Mouse (Mus musculus) intestine, embryonic 14.5 days (tissue): Measurements from ENCODE around the gene Ankrd24. TPM values are rescaled to one million over a fixed set of nuclear protein-coding genes. Genes with fewer than 3 reads are reported as not detected.

Experiments used
- ATAC-seq: fragments of 200-750 bp; cut with Nextera tagmentation; replicated peaks from 2 replicates; pipeline ENCODE4 v1.8.0; 2017; ENCODE audit warnings: low read depth, moderate number of reproducible peaks, moderate TSS enrichment, moderate library complexity; ENCODE audit not compliant: low FRiP score, low TSS enrichment
- DNase-seq: peaks from one replicate; pipeline ENCODE4 v3.0.0-alpha.2; 2018; ENCODE audit warnings: low spot score
- H3K27ac ChIP-seq: fragments of 300-500 bp; sonication (generic); 2 replicates; pipeline ENCODE4 v1.5.1; 2014; ENCODE audit warnings: low read depth, mild to moderate bottlenecking, control low read depth
- H3K27me3 ChIP-seq: fragments of 300-500 bp; sonication (generic); replicated peaks from 2 replicates; pipeline ENCODE4 v1.6.1; 2014; ENCODE audit warnings: low read length, control low read depth; ENCODE audit not compliant: control insufficient read depth, insufficient read depth
- H3K36me3 ChIP-seq: fragments of 300-500 bp; sonication (generic); 2 replicates; pipeline ENCODE4 v1.6.1; 2014; ENCODE audit warnings: low read length, control low read depth; ENCODE audit not compliant: control insufficient read depth, insufficient read depth
- H3K4me1 ChIP-seq: fragments of 300-500 bp; sonication (generic); replicated peaks from 2 replicates; pipeline ENCODE4 v1.6.1; 2014; ENCODE audit warnings: low read length, control low read depth, mixed read lengths; ENCODE audit not compliant: control insufficient read depth, insufficient read depth
- H3K4me2 ChIP-seq: fragments of 300-500 bp; sonication (generic); 2 replicates; pipeline ENCODE4 v1.6.1; 2014; ENCODE audit warnings: low read length
- H3K4me3 ChIP-seq: fragments of 300-500 bp; sonication (generic); 2 replicates; pipeline ENCODE4 v1.5.1; 2014; ENCODE audit warnings: low read depth, low read length, control low read depth, mixed read lengths
- H3K9ac ChIP-seq: fragments of 300-500 bp; sonication (generic); 2 replicates; pipeline ENCODE4 v1.6.1; 2014; ENCODE audit warnings: mild to moderate bottlenecking, low read length
- H3K9me3 ChIP-seq: fragments of 300-500 bp; sonication (generic); 2 replicates; pipeline ENCODE4 v1.6.1; 2016; ENCODE audit warnings: low read length, control low read depth; ENCODE audit not compliant: control insufficient read depth
- whole genome bisulfite sequencing: fragments of 180-500 bp; shearing (Covaris S2); extraction: QIAGEN DNeasy Blood & Tissue Kit; methylation state at CpG from one replicate; pipeline ENCODE4 v1.1.7; 2014; 5-methylcytosine and 5-hydroxymethylcytosine counted together
- polyA plus RNA-seq: library from polyadenylated mRNA; unstranded; fragments of >200 nt; fragmentation: Nextera tagmentation; extraction: Ambion mirVana; gene quantifications from 2 replicates; pipeline ENCODE4 v1.2.1, GENCODE M21; 2014

Gene Ankrd24
- polyA plus RNA-seq, 1 experiment from 2014 or later = 6.4 TPM

- Histone ChIP-seq H3K4me3 (no peak overlapping the region), H3K4me1 (peaks cover 33% of the 10 kb centered on the region), H3K9me3 (no peaks in the 10 kb centered on the region), H3K4me2 (no peak overlapping the region; the same call in 1 of the 2 replicates), H3K27me3 (peaks cover 23% of the 10 kb centered on the region), H3K36me3 (no peaks in the 10 kb centered on the region), H3K9ac (no peak overlapping the region), H3K27ac (no peak overlapping the region)
- ATAC-seq (no peak), DNase-seq (no peak)
- 29% methylated on average over 5 of the region's 5 CpGs for WGBS
These were observed 32.7 kb upstream of the Ankrd24 start for GRCm38 (mm10) chr10:81595599-81595998.

- 0 out of 2 replicates have a peak overlapping the region, but pooled peaks have one; percentile 51 for H3K27ac ChIP-seq
- H3K4me3 ChIP-seq = peak overlapping the region; percentile 10; the same call in 1 of the 2 replicates
- 13% methylated on average over 10 of the region's 10 CpGs for WGBS
- peaks cover 23% of the 10 kb centered on the region for H3K27me3 ChIP-seq
- H3K4me2 ChIP-seq = peak overlapping the region; percentile 49
- peak overlapping the region; percentile 22; the same call in 1 of the 2 replicates for H3K9ac ChIP-seq
- ATAC-seq (no peak), DNase-seq (no peak)
- peaks cover 42% of the 10 kb centered on the region for H3K4me1 ChIP-seq
- H3K9me3 ChIP-seq = no peaks in the 10 kb centered on the region
- no peaks in the 10 kb centered on the region for H3K36me3 ChIP-seq
These were observed 31.7 kb upstream of the Ankrd24 start for GRCm38 (mm10) chr10:81596611-81597010.

- H3K27ac ChIP-seq = peak overlapping the region; percentile 51; the same call in 1 of the 2 replicates
- peaks cover 22% of the 10 kb centered on the region for H3K27me3 ChIP-seq
- H3K9me3 ChIP-seq = no peaks in the 10 kb centered on the region
- DNase-seq = peak; percentile 73
- peaks cover 45% of the 10 kb centered on the region for H3K4me1 ChIP-seq
- no peak overlapping the region; the same call in 1 of the 2 replicates for H3K9ac ChIP-seq
- peak overlapping the region; percentile 10; the same call in 1 of the 2 replicates for H3K4me3 ChIP-seq
- 6% methylated on average over 11 of the region's 12 CpGs for WGBS
- no peaks in the 10 kb centered on the region for H3K36me3 ChIP-seq
- H3K4me2 ChIP-seq = peak overlapping the region; percentile 49
- ATAC-seq = 0 out of 2 replicates have a peak, but pooled peaks have one; percentile 13
These were observed 31.0 kb upstream of the Ankrd24 start for GRCm38 (mm10) chr10:81597137-81597950.

- no peak overlapping the region for H3K4me3 ChIP-seq
- H3K27ac ChIP-seq = no peak overlapping the region
- H3K36me3 ChIP-seq = no peaks in the 10 kb centered on the region
- H3K9ac ChIP-seq = no peak overlapping the region
- DNase-seq = no peak
- no peaks in the 10 kb centered on the region for H3K9me3 ChIP-seq
- peaks cover 50% of the 10 kb centered on the region for H3K4me1 ChIP-seq
- H3K4me2 ChIP-seq = no peak overlapping the region
- 32% methylated on average over 3 of the region's 3 CpGs for WGBS
- no peak for ATAC-seq
- H3K27me3 ChIP-seq = peaks cover 15% of the 10 kb centered on the region; the same call in 1 of the 2 replicates
These were observed 30.0 kb upstream of the Ankrd24 start for GRCm38 (mm10) chr10:81598342-81598741.

- H3K4me3 ChIP-seq = no peak overlapping the region
- ATAC-seq = no peak
- peaks cover 50% of the 10 kb centered on the region for H3K4me1 ChIP-seq
- H3K9ac ChIP-seq = no peak overlapping the region
- 39% methylated on average over 6 of the region's 6 CpGs for WGBS
- H3K9me3 ChIP-seq = no peaks in the 10 kb centered on the region
- no peak for DNase-seq
- no peaks in the 10 kb centered on the region for H3K36me3 ChIP-seq
- H3K27me3 ChIP-seq = peaks cover 11% of the 10 kb centered on the region; the same call in 1 of the 2 replicates
- H3K4me2 ChIP-seq = no peak overlapping the region
- no peak overlapping the region for H3K27ac ChIP-seq
These were observed 29.5 kb upstream of the Ankrd24 start for GRCm38 (mm10) chr10:81598871-81599270.

- peaks cover 50% of the 10 kb centered on the region for H3K4me1 ChIP-seq
- no peak overlapping the region for H3K4me3 ChIP-seq
- 71% methylated on average over 5 of the region's 5 CpGs for WGBS
- no peaks in the 10 kb centered on the region for H3K9me3 ChIP-seq
- ATAC-seq = no peak
- no peak overlapping the region for H3K27ac ChIP-seq
- H3K36me3 ChIP-seq = no peaks in the 10 kb centered on the region
- no peak overlapping the region for H3K9ac ChIP-seq
- H3K4me2 ChIP-seq = no peak overlapping the region
- H3K27me3 ChIP-seq = 0 out of 2 replicates have a peak, but pooled peaks cover 4% of the 10 kb centered on the region
- no peak for DNase-seq
These were observed 28.7 kb upstream of the Ankrd24 start for GRCm38 (mm10) chr10:81599630-81600029.

- DNase-seq (no peak), ATAC-seq (no peak)
- no peaks in the 10 kb centered on the region for H3K36me3 ChIP-seq
- no peaks in the 10 kb centered on the region for H3K9me3 ChIP-seq
- H3K27ac ChIP-seq = no peak overlapping the region
- 0 out of 2 replicates have a peak, but pooled peaks cover 2% of the 10 kb centered on the region for H3K27me3 ChIP-seq
- H3K9ac ChIP-seq = no peak overlapping the region
- no peak overlapping the region; the same call in 1 of the 2 replicates for H3K4me2 ChIP-seq
- peaks cover 52% of the 10 kb centered on the region for H3K4me1 ChIP-seq
- whole genome bisulfite sequencing = 57% methylated on average over 10 of the region's 10 CpGs
- H3K4me3 ChIP-seq = no peak overlapping the region
These were observed 28.2 kb upstream of the Ankrd24 start for GRCm38 (mm10) chr10:81600096-81600495.

- H3K4me1 ChIP-seq = peaks cover 45% of the 10 kb centered on the region
- 1% methylated on average over 28 of the region's 28 CpGs for WGBS
- peak; percentile 100 for DNase-seq
- peak within 1 kb of the TSS; percentile 27; the same call in 1 of the 2 replicates for H3K27ac ChIP-seq
- no peaks in the 10 kb centered on the region for H3K9me3 ChIP-seq
- H3K36me3 ChIP-seq = no peaks in the 10 kb centered on the region
- peak within 1 kb of the TSS; percentile 17 for H3K4me3 ChIP-seq
- peak within 1 kb of the TSS; percentile 54 for H3K4me2 ChIP-seq
- ATAC-seq = peak; percentile 89
- no peak within 1 kb of the TSS; the same call in 1 of the 2 replicates for H3K9ac ChIP-seq
- no peaks in the 10 kb centered on the region for H3K27me3 ChIP-seq
These were observed 27.6 kb upstream of the Ankrd24 start, which contains the start of gene Tle6 for GRCm38 (mm10) chr10:81600738-81601203. Gene Tle6 (minus strand): TSS chr10:81601073.
